Mouse (Mus musculus) testis, adult 2 months (tissue): ENCODE results near the gene Fxyd7. TPM values are rescaled to one million over a fixed set of nuclear protein-coding genes. Genes with fewer than 3 reads are reported as not detected.

Experiments
- H3K27ac ChIP-seq: fragments of 200-500 bp; 2 replicates; pipeline ENCODE4 v1.5.1; 2012; ENCODE audit warnings: low read depth, low read length; ENCODE audit not compliant: control insufficient read depth, insufficient read depth
- H3K27me3 ChIP-seq: fragments of 200-500 bp; 2 replicates; pipeline ENCODE4 v1.6.1; 2012; ENCODE audit warnings: mild to moderate bottlenecking, low read length, moderate library complexity; ENCODE audit not compliant: control insufficient read depth, insufficient read depth
- H3K36me3 ChIP-seq: fragments of 200-500 bp; 2 replicates; pipeline ENCODE4 v1.6.1; 2012; ENCODE audit warnings: mild to moderate bottlenecking, low read length; ENCODE audit not compliant: control insufficient read depth, insufficient read depth
- H3K4me1 ChIP-seq: fragments of 200-500 bp; 2 replicates; pipeline ENCODE4 v1.6.1; 2012; ENCODE audit warnings: low read length; ENCODE audit not compliant: control insufficient read depth, insufficient read depth
- H3K4me3 ChIP-seq: fragments of 200-500 bp; 2 replicates; pipeline ENCODE4 v1.5.1; 2012; ENCODE audit warnings: low read depth, mild to moderate bottlenecking, low read length, moderate library complexity, mixed read lengths; ENCODE audit not compliant: control insufficient read depth
- CTCF ChIP-seq: fragments of 200-500 bp; IDR thresholded peaks from 2 replicates; pipeline ENCODE4 v1.5.1; 2012; ENCODE audit warnings: low read depth, mild to moderate bottlenecking, inconsistent platforms, low read length, moderate library complexity; ENCODE audit not compliant: control insufficient read depth, insufficient read depth, insufficient replicate concordance
- POLR2A ChIP-seq: fragments of 200-500 bp; IDR thresholded peaks from 2 replicates; pipeline ENCODE4 v1.6.1; 2012; ENCODE audit warnings: low read depth, mild to moderate bottlenecking, inconsistent platforms, low read length, moderate library complexity; ENCODE audit not compliant: control insufficient read depth
- polyA plus RNA-seq: library from polyadenylated mRNA; depleted of rRNA; stranded (reverse); fragments of >200 nt; gene quantifications from 2 replicates; pipeline ENCODE4 v1.2.3, GENCODE M21; 2012; rRNA removed

Gene Fxyd7
- polyA plus RNA-seq, 1 experiment = 1.6 TPM

GRCm38 (mm10) chr7:31002650-31003049 lies 48.6 kb downstream of the Fxyd7 start:
- Histone ChIP-seq H3K27ac (no peak overlapping the region), H3K4me3 (no peak overlapping the region), H3K27me3 (no peaks in the 10 kb centered on the region), H3K4me1 (0 out of 2 replicates have a peak, but pooled peaks cover 2% of the 10 kb centered on the region), H3K36me3 (no peaks in the 10 kb centered on the region)
- TF ChIP-seq CTCF = no peak
- no peak for TF ChIP-seq POLR2A

GRCm38 (mm10) chr7:31000505-31001020 lies 50.7 kb downstream of the Fxyd7 start:
- Histone ChIP-seq H3K4me3 (no peak overlapping the region), H3K27ac (no peak overlapping the region), H3K27me3 (no peaks in the 10 kb centered on the region), H3K4me1 (0 out of 2 replicates have a peak, but pooled peaks cover 2% of the 10 kb centered on the region), H3K36me3 (no peaks in the 10 kb centered on the region)
- no peak for TF ChIP-seq CTCF
- no peak for TF ChIP-seq POLR2A

DNA sequence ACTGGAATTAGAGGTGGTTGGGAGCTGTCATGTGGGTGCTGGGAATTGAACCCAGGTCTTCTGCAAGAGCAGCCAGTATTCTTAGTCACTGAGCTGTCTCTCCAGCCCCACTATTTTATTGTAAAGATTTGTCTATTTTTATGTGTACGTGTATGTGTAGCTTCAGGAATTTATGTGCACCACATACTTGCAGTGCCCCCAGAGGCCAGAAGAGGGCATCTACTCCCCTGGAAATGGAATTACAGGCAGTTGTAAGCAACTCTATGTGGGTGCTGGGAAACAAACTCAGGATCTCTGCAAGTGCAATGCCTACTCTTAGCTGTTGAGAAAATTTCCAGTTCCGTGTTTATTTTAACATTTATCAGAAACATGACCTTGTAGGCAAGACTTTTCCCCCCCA lies 54.8 kb downstream of the Fxyd7 start:
- Histone ChIP-seq H3K36me3 (no peaks in the 10 kb centered on the region), H3K27me3 (no peaks in the 10 kb centered on the region)

GRCm38 (mm10) chr7:30993986-30994385 lies 57.3 kb downstream of the Fxyd7 start:
- Histone ChIP-seq H3K27me3 (no peaks in the 10 kb centered on the region), H3K4me1 (no peaks in the 10 kb centered on the region; the same call in 1 of the 2 replicates), H3K4me3 (no peak overlapping the region), H3K36me3 (no peaks in the 10 kb centered on the region), H3K27ac (no peak overlapping the region)
- TF ChIP-seq POLR2A (no peak), CTCF (no peak)

More for the DNA sequence above, 54.8 kb downstream of the Fxyd7 start:
- Histone ChIP-seq H3K27ac (no peak overlapping the region), H3K4me3 (no peak overlapping the region), H3K4me1 (0 out of 2 replicates have a peak, but pooled peaks cover 2% of the 10 kb centered on the region)
- TF ChIP-seq POLR2A (no peak), CTCF (no peak)

Other genes with a start within 250 kb of the Fxyd7 start
- gene Ffar2, start 227.7 kb downstream of the Fxyd7 start, polyA plus RNA-seq = 0.09 and 0.14 TPM in 2 replicates
- gene Ffar3, start 195.3 kb downstream of the Fxyd7 start, polyA plus RNA-seq = not detected in 2 replicates
- gene Ffar1, start 189.9 kb downstream of the Fxyd7 start, polyA plus RNA-seq = 0.55 and 0.62 TPM in 2 replicates
- gene Cd22, start 171.1 kb downstream of the Fxyd7 start, polyA plus RNA-seq = 0.08 and 0.41 TPM in 2 replicates
- gene Mag, start 136.6 kb downstream of the Fxyd7 start, polyA plus RNA-seq = 18.2 and 21.3 TPM in 2 replicates
- gene Hamp2, start 126.8 kb downstream of the Fxyd7 start, polyA plus RNA-seq = 0.38 and 1.5 TPM in 2 replicates
- gene Hamp, start 107.4 kb downstream of the Fxyd7 start, polyA plus RNA-seq = not detected in 2 replicates
- gene Usf2, start 94.7 kb downstream of the Fxyd7 start, polyA plus RNA-seq = 27.0 and 31.3 TPM in 2 replicates
- 24.4 and 30.2 TPM in 2 replicates for gene Lsr, start 78.0 kb downstream of the Fxyd7 start, polyA plus RNA-seq
- gene Fam187b, start 77.7 kb downstream of the Fxyd7 start, polyA plus RNA-seq = 524 and 525 TPM in 2 replicates
- 8.3 and 12.1 TPM in 2 replicates for gene Fxyd5, start 9.0 kb downstream of the Fxyd7 start, polyA plus RNA-seq
- gene Fxyd1, start 5.7 kb upstream of the Fxyd7 start, polyA plus RNA-seq = 94.7 and 104 TPM in 2 replicates
- 2.0 TPM in 2 replicates for gene Lgi4, start 7.9 kb upstream of the Fxyd7 start, polyA plus RNA-seq
- 0.64 and 6.4 TPM in 2 replicates for gene Fxyd3, start 25.2 kb upstream of the Fxyd7 start, polyA plus RNA-seq
- 0.73 and 2.1 TPM in 2 replicates for gene Hpn, start 63.8 kb upstream of the Fxyd7 start, polyA plus RNA-seq
- gene Scn1b, start 75.5 kb upstream of the Fxyd7 start, polyA plus RNA-seq = 1.4 and 1.8 TPM in 2 replicates
- gene Gramd1a, start 104.4 kb upstream of the Fxyd7 start, polyA plus RNA-seq = 35.1 and 35.3 TPM in 2 replicates
- not detected in 2 replicates for gene Scgb2b2, start 239.0 kb upstream of the Fxyd7 start, polyA plus RNA-seq
- not detected in 2 replicates for gene Scgb1b2, start 240.4 kb upstream of the Fxyd7 start, polyA plus RNA-seq